Mouse (Mus musculus) frontal cortex, postnatal 36 days (tissue): ENCODE measurements around the gene Bcl2.
"Not testable (repeated sequence)": the region's sequence is repeated elsewhere in the genome, so short reads cannot be mapped to it uniquely, and the experiment has no call there.

Experiments
- DNase-seq, 2 experiments: peaks; one replicate each; pipeline ENCODE4 v3.0.0; 2022; ENCODE audit warnings: low spot score in 2 of 2

Gene Bcl2

DNA sequence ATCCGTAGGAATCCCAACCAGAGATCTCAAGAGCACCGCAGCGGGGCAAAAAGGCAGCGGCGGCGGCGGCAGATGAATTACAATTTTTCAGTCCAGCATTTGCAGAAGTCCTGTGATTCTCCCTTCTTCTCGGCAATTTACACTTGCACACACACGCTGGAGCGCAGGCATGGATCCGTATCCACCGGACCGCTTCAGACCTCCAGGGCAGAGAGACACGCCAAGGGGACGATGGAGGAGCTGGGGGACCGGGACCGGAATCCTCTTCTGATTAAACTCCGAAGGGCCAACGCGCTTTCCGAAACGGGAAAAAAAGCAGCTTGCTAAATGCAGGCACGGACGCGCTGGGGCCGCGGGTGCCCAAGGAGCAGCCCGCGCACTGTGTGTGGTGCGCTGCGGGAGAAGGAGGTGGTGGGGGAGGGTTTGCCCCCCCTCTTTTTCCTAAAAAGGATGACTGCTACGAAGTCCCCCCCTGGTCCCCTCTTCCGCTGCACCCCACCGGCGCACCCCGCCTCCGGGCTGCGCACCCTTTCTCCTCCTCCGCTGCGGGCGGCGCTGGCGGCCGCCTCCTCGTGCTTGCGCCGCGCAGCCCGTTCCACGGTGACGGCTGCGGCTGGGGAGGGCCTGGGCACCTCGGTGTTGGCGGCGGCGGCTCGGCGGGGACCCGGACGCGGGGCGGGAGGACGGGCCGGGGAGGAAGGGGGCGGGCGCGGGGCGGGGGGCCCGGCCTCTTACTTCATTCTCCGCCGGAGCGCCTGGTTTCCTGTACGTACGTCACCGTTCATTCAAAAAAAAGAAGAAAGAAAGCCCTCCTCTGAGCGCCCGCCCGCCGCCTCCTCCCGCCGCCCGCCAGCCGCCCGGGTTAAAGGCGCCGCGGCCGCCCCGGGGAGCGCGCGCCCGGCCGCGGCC lies at the start of gene Bcl2:
Gene Bcl2 (minus strand): TSS at position 654 of the 909 bp plus-strand sequence.
- peak; percentile 65 to 71 for DNase-seq

DNA sequence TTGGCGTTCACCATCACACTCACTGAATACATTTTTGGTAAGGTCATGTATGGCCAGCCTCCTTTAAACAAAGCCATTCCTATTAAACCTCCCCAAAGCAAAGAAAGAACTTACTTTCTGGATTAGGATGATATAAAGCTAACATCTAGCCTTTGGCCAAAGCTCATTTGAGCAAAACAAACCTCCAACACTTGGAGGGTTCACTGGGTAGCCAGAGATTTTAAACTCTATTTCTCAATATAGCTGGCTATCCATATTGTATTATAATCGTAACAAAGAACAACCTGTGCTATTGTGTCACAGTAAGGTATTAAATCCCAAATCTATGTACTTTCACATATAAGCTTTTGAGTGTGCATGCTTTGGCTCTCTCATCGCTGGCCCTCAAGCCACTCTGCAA lies 46.7 kb upstream of the Bcl2 start:
- DNase-seq, result no peak

DNA sequence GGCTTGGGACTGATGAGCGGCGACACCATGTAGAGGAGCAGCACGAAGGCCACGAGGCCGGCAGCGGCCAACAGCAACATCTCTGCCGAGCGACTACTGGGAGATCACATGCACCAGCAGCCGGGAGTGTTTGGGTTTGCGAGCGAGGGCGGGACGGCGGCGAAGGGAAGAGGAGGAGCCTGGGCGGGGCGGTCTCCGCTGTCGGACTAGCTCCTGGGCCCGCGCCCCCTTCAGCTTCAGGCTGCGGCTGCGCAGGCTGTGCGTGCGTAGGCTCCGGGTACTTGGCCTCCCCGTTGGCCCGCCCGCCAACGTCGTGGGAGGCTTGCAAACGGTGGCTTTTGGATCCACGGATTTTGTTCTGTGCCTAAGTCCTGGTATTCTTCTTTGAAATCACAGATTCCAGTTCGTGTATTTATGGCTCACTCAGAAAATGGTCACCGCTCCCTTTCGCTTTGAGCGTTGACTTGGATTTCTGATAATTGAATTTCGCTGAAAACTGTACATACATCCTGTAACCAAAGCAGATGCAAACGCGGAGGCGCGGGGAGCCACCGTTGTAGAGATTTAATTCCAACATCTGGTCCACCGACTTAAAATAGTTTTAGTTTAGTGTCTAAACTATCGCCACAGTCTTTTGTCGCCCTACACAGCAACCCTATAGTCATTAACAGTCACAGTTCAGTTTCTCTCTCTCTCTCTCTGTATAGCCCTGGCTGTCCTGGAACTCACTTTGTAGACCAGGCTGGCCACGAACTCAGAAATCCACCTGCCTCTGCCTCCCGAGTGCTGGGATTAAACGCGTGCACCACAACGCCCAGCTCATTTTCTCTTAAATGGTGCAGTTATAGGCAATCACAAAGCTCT lies 45.7 kb upstream of the Bcl2 start, which contains the start of gene Kdsr:
Gene Kdsr (minus strand): TSS at position 156 of the 864 bp plus-strand sequence.
- DNase-seq, result peak; percentile 98

DNA sequence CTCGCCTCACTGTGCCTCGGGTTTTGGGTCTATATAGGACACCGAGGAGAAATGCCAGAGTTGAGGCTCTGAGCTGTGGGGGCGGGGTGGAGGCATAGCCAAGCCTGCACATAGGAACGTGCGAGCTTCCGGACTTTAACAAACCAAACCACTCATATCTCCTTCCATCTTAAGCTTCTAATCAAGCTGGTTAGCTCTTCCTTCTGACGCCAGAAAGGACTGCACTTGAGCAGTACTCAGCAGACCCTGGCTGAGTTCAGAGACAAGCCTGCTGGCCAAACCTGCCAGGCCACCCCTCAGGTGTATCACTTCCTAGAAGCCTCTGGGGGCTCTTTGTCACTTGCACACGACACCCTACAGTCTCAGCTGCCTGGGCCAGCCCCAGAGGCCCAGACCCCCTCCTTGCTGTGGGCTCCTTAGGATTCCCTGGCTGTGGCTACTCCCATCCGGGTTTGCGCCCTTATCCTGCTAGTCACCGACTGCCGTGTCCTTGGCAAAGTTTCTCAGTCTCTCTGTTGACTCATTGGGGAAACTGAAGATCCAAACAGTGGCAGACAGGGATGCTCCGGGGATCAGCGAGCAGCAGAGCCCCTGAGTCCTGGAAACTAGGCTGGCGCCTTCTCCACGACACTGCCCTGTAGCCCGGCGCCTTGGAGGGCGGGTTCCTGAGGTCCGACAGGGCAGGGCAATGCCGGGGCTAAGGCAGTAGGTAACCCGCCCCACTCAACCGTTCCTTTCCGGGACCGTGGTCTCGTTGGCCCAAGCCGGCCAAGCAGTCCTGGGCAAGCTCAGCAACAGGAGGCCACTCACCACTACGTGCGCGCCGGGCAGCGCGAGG lies 44.9 kb upstream of the Bcl2 start:
- DNase-seq, result peak; percentile 35 to 38

DNA sequence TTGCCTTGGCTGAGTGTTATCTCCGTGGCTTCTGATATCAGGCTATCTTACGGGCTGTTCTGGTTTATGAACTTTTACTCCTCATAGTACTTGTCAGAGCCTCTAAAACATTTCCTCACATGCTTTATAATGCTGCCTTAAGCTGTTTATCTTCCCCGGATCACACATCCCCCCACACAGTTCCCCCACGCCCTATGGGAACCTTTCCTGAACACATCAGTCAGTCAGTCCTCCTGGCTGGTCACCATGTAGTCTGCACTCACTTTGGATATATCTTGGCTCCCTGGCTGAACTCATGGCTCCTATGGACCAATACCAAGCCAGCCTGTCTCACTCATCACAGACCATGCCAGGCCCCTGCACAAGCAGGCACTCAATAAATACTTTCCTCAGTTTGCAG lies 42.6 kb upstream of the Bcl2 start:
- no peak for DNase-seq

DNA sequence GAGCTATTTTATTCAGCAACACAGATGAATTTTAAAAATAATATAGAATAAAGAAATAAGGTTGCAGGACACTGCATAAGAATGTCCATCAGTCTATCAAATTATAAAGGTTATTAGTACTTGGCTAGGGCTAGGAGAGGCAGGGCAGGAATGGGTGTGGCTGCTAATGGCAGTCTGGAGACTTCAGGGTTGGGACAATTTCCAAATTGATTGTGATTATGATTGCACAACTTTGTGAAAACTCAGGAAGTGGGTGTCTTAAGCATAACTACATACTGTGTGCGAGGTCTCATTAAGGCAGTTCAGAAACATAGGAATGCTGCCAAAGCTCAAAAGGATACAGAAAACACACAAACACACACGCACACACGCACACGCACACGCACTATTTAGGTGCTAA lies 37.9 kb upstream of the Bcl2 start:
- no peak for DNase-seq

DNA sequence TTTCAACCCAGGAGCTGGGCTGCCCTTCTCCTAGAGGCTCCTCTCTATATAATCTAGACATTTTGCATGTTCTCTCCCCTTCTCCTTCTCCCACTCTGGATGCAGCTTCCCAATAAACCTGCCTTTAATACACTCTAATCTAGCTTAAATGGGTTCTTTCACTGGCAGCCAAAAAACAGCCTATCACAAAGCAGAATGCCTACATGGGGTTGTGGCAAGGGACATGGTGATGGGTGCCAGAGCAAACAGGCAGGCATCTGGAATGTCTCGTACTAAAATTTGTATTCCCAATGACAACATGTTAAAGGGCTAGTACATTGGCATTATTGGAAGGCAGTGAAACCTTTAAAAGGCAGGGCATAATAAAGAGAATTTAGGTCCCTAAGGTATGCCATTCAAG lies 36.6 kb upstream of the Bcl2 start:
- DNase-seq, result no peak

DNA sequence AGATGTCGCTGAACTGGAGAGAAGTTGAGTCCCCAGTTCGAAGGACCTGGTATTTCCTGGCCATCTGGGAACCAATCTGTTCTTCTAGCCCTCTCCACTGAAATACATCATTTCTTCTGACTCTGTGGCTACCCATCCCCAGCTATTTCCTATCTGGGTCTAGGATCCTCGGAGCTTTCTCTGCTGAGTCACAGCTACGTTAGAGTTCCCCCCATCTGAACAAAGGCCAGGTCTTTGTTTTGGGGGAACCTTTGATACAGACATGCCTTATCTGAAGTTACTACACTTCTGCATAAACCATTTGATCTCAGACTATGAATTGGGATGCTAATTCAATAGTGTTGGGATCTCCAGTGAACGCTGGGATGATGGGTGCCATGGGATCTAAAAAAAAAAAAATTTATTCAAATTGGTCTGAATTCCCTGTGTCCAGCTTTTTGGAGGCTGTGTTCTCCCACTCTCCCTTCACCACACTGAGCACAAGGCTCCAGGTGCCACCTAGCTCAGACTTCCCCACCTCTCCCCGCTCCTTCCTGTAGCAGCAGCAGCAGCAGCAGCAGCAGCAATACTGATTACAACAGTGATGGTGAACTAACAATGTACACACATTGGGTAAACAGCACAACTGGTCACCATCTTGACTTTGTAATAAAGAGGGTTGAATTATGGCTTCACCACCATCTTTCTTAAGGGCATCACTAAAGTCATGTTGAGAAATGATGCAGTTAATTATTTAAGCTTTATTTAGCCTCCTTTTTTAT lies 34.7 kb upstream of the Bcl2 start:
- DNase-seq, result no peak

DNA sequence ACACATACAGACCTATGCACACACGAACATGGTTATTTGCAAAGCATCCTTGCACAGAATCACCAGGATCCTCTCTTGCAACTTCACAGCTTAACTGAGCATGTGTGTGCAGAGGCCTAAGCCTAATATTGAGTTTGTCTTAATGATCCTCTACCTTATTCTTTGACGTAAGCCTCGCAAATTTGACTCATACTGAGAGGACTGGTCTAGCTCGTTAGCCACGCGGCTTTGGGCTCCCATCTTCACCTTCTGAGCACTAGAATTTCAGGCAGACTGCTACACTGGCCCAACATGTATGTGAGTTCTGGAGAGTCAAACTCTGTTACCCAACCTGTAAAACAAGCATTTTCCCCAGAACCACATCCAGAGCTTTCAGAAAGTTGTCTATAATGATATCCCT lies 28.9 kb upstream of the Bcl2 start:
- no peak for DNase-seq

DNA sequence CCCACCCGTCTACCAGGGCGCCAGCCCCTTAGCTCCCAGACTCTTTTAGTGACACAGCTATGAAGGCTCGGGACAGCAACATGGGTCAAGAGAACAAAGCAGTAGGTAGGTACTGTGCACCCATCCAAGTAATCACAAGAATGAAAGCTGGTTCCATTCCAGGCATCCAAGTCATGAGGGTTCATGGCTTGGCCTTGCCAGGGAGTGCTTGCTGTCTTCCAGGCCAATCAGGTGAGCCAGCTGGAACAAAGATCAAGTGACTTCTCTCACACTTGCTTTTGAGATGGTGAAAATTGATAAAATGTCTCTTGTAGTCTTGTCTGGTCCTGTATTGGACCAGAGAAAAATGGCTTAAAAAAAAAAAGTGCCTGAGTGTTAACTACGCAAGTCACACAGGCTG lies 26.7 kb upstream of the Bcl2 start:
- no peak for DNase-seq

DNA sequence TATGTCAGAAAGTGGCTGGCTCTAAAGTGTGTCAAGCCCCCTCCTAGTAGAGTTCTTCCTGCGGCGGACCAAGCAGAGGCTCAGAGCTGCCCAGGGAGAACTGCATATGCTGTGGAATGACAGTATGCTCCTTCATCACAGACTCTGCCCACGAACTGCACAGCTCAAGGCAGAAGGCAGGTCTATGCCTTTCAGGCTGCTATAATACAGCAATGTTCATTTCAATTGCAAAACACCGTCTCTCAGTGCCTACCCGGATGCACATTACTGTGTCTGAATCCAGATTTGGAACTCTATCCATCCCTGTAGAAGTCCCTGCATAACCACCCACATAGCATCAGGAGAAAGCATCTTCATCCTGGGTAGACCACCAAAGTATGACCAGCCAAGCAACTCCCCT lies 25.7 kb upstream of the Bcl2 start:
- no peak for DNase-seq

DNA sequence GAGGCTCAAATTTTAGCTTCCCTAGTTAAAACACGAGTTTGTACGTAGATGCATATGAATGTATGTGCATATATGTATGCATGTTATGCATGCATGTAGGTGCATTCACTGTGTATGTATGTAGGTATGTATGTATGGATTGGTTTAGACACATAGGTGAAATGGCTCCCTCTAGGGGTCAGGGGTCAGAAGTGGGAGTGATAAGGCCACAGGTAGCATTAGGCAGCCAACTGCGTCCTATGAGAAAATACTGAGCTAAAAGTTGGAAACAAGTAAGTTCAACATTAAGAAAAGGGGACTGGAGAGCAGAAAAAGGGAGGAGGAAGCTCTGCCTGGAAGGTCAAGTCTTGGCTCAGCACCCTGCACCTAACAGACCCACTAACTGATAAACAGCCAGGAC lies 24.0 kb upstream of the Bcl2 start:
- no peak for DNase-seq

DNA sequence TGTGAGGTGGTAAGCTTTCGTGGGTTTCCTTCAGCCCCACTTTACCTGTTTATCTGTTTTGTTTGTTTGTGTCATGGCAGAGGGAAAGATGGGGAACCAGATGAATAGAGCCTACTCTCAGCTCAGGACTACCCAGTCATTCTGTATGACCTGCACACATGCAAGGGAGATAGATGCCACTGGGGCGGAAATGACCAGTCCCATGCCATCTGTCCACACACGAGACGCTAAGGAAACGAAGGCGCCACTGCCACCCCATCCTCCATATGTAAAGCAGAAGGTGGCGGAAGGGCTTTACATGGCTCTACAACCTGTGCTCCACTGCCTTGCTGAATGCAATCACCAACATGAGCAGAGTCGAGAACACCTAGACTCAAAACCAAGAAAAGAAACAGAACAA lies 22.1 kb upstream of the Bcl2 start:
- DNase-seq, result no peak

DNA sequence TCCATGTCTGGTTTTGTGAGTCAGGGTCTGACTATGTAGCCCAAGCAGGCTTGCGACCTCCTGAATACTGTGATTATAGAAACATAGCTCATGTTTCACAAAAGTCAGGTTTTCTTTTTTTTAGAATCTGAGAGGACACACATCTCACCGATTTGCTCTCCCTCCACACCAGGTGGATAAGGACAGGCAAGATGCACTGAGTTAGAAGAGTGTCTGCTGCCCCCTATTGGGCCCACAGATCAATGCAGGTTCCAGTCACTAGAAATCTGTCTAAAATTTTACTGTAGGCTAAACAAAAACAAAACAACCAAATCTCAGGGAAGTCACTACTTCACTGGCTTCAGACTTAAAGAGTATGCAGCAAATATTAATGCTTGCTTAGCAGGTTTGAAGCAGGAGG lies 21.5 kb upstream of the Bcl2 start:
- peak in 1 of 2 experiments; percentile 36 for DNase-seq

DNA sequence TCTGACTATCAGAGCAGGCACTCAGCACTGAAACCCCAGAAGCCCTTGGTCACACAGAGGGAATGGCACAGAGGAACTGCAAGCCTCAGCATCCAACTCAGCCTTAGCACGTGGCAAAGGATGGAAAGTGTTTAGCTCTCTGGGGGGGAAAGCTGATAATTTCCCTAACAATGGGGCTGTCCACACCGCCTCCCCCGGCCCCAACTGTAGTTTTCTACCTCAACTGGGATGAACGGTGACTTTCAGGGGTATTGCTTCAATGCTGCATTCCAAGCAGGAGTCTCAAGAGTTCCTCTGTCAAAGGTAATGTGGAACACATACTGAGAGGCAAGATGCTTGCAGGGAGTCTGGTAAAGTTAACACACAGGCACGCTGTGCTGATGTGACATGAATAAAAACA lies 8.0 kb upstream of the Bcl2 start:
- DNase-seq, result no peak

DNA sequence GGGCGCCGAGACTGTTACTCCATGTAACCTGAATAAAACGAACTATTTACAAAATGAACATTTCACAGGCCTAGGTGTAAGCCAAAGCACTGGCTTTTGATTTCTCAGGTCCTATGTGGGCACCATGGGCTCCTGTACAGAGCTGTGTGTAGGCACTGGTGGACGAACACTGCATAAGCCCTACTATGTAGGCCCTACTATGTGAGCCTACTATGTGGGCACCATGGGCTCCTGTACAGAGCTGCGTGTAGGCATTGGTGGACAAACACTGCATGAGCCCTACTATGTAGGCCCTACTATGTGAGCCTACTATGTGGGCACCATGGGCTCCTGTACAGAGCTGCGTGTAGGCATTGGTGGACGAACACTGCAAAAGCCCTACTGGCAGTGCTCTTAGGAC lies 3.7 kb upstream of the Bcl2 start:
- DNase-seq, result not testable (repeated sequence)

DNA sequence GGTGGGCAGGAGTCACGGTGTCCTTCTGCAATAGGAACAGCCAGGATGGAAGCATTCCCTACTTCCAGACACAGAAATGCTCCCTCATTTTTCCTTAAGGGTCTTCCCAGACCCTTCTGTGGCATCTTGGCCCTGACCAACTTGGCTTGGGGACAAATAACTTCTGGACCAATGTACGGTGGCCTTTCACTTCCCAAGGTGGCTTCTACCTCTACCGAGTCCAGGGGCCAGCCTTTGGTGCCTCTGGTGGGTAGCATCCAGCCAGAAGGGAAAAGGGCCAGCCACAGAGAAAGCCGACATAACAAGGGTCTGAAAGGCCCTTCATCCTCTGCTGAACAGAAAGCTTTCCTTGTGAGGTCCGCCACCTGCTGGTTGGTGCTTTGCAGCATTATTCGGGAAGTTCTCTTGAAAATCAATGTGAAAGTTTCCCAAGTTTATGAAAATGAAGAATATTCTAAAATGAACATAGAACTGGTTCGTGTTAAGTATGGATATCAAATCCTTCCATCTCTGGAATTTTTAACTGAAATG lies 3.1 kb upstream of the Bcl2 start:
- peak; percentile 72 to 82 for DNase-seq

DNA sequence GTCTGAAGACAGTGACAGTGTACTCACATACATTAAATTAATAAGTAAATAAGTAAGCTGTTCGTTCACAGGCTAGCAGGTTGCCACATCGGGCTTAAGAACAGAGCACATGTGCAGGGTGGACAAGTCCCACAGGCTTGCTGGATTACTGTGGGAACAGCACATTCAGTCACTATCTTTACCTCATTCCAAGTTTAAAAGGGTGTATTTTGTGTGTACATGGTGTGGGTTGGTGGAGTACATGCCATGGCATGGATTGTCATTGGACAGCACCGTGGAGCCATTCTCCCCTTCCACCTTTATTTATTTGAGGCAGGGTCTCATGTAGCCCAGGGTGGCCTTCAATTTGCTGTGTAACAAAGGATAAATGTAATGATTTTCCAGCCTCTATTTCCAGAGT lies 2.1 kb upstream of the Bcl2 start:
- no peak for DNase-seq

DNA sequence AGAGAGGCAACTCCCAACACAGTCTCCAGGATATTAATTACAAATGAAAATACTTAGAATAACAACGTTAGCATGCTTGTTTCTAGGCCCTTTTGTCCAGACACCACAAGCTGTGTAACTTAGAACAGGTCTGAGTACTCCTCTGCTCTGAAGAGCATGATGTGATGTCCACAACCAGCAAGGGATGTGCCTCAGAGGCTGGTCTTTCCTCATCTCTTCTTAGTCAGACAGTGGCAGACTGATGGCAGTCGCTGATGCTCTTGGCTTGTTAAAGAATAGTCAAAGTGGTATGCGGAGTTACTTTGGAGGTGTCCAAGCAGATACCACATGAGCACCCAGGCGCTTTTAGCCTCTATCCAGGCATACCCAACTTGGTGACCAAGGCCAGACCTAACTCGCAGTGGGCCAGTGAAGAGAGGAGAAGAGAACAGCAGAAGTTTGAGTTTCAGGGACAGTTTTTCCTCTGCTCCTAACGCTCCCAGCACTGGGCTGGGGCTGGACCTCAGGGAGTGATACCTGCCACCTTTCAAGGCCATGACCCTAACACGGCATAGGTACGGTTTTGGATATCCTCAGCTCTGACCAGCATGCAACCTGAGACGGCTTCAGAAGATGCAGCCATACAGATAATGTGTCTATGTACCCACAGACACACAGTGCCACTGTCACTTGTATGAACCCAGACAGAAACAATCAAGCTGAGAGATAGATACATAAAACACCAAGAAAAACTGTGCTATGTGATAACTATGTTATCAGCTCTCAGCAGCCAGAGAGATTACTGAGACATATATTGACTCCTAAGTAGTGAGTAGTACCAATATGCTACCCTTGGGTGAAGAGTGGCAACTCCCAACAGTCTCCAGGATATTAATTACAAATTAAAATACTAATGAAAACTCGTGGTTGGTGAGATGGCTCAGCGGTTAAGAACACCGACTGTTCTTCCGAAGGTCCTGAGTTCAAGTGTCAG lies 1.3 kb upstream of the Bcl2 start:
- DNase-seq, result no peak

DNA sequence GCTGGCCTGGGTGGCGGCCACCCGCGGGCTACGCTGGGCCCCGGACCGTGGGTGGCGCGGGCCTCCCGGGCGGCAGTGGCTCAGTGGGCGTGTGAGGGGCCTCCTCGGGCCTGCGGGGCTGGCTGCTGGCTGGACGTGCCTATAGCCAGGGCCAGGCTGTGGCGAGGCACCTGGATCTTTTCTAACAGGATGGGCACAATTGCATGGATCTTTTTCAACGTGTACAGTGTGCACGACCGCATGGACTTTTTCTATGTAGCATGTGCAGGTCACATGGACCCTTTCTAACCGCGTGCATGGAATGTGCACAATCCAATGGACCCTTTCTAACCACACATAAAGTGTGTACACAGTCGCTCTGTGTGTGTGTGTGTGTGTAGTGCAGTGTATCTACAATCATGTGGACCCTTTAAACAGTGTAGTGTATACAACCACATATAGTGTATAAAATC lies 482 bp upstream of the Bcl2 start:
- DNase-seq, result no peak
